Mouse (Mus musculus) right cerebral cortex, adult 2 months (tissue): ENCODE data around the gene Pgf.

Experiments used
- DNase-seq, 2 experiments: peaks; one replicate each; pipeline ENCODE4 v3.0.0; 2021 to 2022; ENCODE audit warnings: low spot score in 2 of 2

Gene Pgf

DNA sequence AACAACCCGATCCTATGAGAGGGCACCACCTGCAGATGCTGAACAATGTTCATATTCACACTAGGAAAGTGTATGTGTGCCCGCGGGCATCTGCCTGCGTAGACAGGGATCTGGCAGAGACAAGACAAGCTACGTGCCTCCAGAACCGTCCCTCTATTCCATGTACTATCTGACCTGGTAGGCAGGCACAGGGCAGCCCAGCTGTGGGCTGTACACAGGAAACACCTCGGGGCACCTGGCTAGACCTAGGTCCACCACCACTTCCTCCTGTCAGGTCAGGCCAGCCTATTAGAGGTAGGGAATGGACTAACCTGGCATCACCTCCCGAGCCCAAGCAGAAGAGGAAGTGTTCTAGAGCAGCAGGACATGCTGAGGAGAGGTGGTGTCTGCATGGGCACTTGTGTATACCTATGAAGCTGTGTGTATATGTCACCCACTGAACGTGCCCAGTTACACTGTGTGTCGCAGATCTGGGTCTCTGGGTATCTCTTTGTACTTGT lies at the start of gene Pgf:
Gene Pgf, minus strand, starts transcription at position 51 of the 500 bp plus-strand sequence.
- DNase-seq = no peak

GRCm38 (mm10) chr12:85227227-85227626 lies 49.6 kb upstream of the Pgf start:
- no peak for DNase-seq

GRCm38 (mm10) chr12:85219905-85220290 lies 42.3 kb upstream of the Pgf start:
- DNase-seq = no peak

- peak; percentile 98 to 99 for DNase-seq
Observed at GRCm38 (mm10) chr12:85219236-85219904, 41.8 kb upstream of the Pgf start, which contains the start of gene Eif2b2. TSS of gene Eif2b2 (plus strand) at chr12:85219481.

DNA sequence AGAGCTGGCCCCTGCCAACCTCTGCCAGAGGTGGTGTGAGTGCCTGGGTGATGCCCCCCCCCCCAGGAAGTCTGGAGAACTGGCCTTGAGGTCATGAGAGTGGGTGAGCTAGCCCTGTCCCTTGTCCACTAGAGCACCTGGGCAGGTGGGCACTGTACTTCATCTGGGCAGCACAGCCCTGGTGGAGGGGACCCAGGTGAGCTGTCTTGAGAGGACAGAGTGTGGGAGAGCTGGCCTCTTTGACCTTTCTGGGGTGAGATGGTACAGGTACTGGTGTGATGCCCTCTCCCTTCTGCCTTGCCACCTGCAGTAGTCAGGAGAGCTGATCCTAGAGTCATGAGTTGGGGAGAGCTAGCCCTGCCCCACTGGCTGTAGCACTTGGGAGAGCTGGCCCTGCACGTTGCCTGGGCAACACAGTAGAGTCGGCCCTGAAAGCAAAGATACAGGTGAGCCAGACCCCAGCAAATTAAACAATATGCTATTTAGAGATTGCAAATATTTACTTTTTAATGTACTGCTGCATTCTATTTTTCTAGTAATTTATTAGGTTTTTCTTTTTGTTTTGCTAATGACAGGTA lies 40.2 kb upstream of the Pgf start:
- no peak for DNase-seq

- DNase-seq = no peak
Observed at GRCm38 (mm10) chr12:85215031-85215430, 37.4 kb upstream of the Pgf start.

GRCm38 (mm10) chr12:85208687-85209199 lies 31.2 kb upstream of the Pgf start:
- no peak for DNase-seq

- DNase-seq = no peak
Observed at GRCm38 (mm10) chr12:85205425-85205824, 27.8 kb upstream of the Pgf start.

GRCm38 (mm10) chr12:85204105-85204504 lies 26.5 kb upstream of the Pgf start:
- DNase-seq = no peak

GRCm38 (mm10) chr12:85203699-85204098 lies 26.1 kb upstream of the Pgf start:
- no peak for DNase-seq

- no peak for DNase-seq
Observed at GRCm38 (mm10) chr12:85202191-85202590, 24.6 kb upstream of the Pgf start.

GRCm38 (mm10) chr12:85201830-85202147 lies 24.2 kb upstream of the Pgf start:
- DNase-seq = no peak

GRCm38 (mm10) chr12:85200929-85201829 lies 23.6 kb upstream of the Pgf start:
- no peak for DNase-seq

DNA sequence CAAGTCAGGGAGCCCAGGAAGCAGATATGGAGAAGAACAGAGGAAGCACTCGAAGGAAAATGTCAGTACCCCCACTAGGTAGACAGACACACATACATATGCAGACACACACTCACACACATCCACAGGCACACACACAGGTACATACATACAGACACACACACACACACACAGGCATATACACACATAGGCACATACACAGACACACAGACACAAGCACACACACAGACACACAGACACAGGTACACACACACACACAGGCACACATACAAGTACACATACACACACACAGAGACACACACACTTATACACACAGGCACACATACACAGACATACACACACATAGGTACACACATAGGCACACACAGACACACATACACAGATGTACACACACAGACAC lies 22.4 kb upstream of the Pgf start:
- DNase-seq = no peak

GRCm38 (mm10) chr12:85197936-85198335 lies 20.3 kb upstream of the Pgf start:
- no peak for DNase-seq

DNA sequence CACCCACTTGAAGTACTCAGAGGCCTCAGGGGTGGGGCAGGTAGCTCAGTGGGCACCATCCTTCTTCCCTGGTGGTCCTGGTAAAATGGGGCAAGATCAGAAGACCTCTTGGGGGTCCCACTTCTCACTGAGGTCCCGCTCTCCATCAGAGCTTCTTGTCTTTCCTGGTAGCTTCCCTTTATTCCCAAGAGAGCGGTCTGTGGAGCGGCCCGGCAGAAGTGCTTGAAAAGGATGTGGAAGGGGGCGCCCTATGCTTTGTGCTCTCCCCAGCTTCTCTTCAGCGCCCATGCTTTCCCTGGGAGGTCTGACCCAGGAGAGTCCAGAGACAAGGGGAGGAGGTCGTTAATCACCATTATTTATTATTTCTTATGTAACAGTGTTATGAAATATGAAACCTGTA lies 19.8 kb upstream of the Pgf start:
- no peak for DNase-seq

DNA sequence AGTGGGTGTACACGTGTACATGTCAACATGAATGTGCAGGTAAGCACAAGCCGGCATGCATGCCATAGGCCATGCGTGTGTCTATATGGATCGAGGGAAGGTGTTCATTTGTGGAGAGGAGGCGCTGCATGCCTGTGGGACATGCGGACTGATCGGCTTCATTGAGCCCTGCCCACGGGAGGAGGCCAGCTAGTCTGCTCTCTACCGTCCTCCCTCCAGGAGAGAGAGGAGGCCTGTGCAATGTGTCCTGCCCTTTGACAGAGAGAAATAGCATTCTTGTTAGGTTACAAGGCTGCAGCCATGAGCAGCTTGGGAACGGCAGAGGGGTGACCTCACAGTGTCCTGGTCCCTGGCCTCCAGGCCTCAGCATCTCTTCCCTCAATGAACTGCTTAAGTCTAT lies 18.6 kb upstream of the Pgf start:
- DNase-seq = no peak

GRCm38 (mm10) chr12:85195086-85195485 lies 17.5 kb upstream of the Pgf start:
- DNase-seq = no peak

DNA sequence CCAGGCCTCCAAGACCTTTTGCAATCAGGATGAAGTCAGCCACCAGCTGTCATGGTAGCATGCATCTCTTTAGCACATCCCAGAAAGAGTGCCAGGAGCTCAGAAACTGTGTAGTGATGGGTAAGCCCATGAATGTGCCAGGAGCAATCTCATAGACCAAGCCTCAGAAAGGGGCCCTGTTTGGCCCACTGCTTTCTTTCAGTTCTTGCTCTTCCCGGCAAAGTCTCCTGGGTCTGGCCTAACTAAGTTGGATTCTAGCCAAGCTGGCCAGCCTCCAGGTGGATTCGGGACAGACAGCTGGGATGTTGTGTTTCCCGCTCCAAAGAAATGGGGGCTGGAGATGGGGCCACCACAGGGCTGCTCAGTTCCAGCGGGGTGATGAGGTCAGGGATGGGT lies 17.0 kb upstream of the Pgf start:
- peak in 1 of 2 experiments; percentile 29 for DNase-seq

DNA sequence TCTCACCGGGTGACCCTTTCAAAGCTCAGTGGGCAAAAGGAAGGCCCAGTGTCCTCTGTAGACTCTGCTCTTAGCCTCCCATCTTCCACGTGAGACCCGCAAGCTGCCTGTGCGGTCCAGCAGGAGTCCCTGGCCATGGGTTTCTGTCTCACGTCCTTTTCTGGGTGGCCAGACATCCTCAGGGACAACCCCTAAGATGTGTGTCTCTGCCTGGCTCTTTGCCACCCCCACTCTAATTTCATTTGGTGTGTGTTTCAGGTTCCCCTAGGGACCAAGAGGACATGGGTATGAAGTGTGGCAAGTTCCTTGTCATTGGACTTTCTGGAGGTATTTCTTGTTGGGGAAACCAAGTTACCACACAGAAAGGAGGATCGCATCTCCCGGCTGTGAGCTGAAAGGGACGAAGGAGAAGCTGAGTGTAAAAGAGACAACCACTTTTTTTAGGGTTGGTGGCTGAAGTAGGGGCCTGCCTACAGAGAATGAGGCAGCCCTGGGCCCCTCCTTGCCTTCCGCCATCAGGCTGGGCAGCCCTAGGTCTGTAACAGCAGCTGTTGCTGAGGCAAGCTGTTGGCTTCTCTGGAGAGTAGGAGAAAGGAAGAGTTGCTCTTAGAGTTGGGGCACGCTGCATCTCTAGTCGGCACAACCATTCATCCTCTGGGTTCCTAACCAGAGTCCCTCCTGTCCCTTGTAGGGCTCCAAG lies 16.5 kb upstream of the Pgf start:
- DNase-seq = no peak

- no peak for DNase-seq
Observed at GRCm38 (mm10) chr12:85193146-85193545, 15.6 kb upstream of the Pgf start.
